Mouse (Mus musculus): ENCODE measurements around the gene Ctso. TPM values are rescaled to one million over a fixed set of nuclear protein-coding genes. Genes with fewer than 3 reads are reported as not detected.

Gene Ctso
- polyA plus RNA-seq, 1 experiment from 2014 or later, result 6.3 TPM

DNA sequence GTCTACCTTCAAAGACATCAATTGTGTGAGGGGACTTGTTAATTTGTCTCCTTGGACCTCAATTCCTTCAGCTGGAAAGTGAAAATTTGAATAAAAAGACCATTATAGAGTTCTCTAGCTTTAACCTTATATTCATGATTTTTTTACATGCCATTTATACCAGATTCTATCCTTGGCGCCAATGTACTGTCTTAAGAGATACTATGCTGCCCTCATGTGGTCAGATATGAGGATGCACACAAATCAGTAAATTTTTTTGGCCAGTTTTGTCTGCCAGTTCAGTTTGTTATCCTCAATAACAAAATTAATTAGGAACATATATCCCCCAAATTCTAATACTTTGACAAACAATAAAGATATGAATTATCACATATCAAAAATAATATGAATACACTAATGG, 7.5 kb upstream of the Ctso start:
- H3K4me3 ChIP-seq (replicated peaks), result no peak overlapping the region
- H3K4me1 ChIP-seq (replicated peaks), result no peaks in the 10 kb centered on the region
- H3K27ac ChIP-seq (replicated peaks), result no peak overlapping the region
- no peak overlapping the region for H3K4me2 ChIP-seq
- H3K36me3 ChIP-seq (replicated peaks), result no peaks in the 10 kb centered on the region
- H3K27me3 ChIP-seq, result no peaks in the 10 kb centered on the region
- H3K9me3 ChIP-seq (replicated peaks), result no peaks in the 10 kb centered on the region
- ATAC-seq (ENCODE audit: insufficient read depth), result no peak
- H3K9ac ChIP-seq, result no peak overlapping the region
- 2% methylated on average over 1 of the region's 1 CpGs for WGBS (ENCODE audit: insufficient replicate concordance)

- Histone ChIP-seq H3K27me3 (no peaks in the 10 kb centered on the region), H3K4me2 (no peak overlapping the region), H3K4me1 (replicated peaks) (no peaks in the 10 kb centered on the region), H3K9ac (no peak overlapping the region), H3K27ac (replicated peaks) (no peak overlapping the region), H3K36me3 (replicated peaks) (no peaks in the 10 kb centered on the region), H3K9me3 (replicated peaks) (no peaks in the 10 kb centered on the region), H3K4me3 (replicated peaks) (no peak overlapping the region)
- WGBS (ENCODE audit: insufficient replicate concordance), result 18% methylated on average over 5 of the region's 5 CpGs
- no peak for ATAC-seq (ENCODE audit: insufficient read depth)
These were observed 6.5 kb upstream of the Ctso start for GRCm38 (mm10) chr3:81925856-81926255.

DNA sequence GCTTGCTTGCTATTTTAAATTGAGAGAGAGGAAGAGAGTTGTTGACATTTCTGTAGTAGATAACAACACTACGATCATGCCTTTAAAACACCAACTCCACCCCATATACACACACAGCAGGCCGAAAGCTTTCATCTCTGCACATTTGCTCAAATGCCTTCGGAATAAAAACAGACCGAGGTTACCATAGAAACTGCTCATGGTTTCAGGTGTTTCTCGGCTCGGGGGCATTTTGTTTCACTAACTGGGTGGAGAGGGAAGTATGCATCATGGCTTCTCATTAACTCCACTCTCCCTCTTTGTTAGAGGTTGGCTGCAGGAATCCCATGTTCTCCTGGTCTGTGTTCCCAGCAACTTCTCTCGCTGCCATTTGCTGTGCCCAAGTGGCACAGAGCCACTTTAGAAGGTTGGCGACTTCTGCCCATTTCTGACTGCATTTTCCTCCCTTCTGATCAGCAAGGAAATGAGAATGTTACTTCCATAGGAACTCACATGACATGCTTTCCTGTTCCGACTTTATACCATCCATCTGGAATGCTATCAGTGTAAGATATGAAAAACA, 5.6 kb upstream of the Ctso start:
- Histone ChIP-seq H3K27ac (replicated peaks) (no peak overlapping the region), H3K4me2 (no peak overlapping the region), H3K27me3 (no peaks in the 10 kb centered on the region), H3K9me3 (replicated peaks) (no peaks in the 10 kb centered on the region), H3K9ac (no peak overlapping the region), H3K4me3 (replicated peaks) (no peak overlapping the region), H3K4me1 (replicated peaks) (no peaks in the 10 kb centered on the region), H3K36me3 (replicated peaks) (no peaks in the 10 kb centered on the region)
- ATAC-seq (ENCODE audit: insufficient read depth), result no peak
- WGBS (ENCODE audit: insufficient replicate concordance), result 63% methylated on average over 9 of the region's 9 CpGs

DNA sequence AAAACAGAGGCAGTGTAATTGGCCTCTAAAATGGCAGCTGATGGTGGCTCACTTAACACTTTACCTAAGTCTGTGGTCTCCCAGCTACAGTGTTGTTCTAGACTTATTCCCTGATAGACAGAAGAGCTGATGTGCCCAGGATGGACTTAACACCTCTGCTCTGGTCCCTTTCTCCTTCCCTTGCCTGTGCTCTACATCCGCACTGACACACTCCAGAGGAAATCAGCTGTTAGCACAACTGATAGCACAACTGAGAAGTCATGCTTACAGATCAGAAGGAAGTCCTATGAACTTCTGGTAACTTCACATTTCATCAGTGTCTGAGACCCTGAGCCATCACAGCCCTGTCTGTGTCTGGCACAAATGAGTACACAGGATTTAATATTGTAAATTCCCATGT, 3.3 kb upstream of the Ctso start:
- Histone ChIP-seq H3K4me1 (replicated peaks) (0 out of 2 replicates have a peak, but pooled peaks cover 5% of the 10 kb centered on the region), H3K9ac (no peak overlapping the region), H3K27me3 (no peaks in the 10 kb centered on the region), H3K4me2 (no peak overlapping the region), H3K4me3 (replicated peaks) (no peak overlapping the region), H3K27ac (replicated peaks) (no peak overlapping the region), H3K9me3 (replicated peaks) (no peaks in the 10 kb centered on the region), H3K36me3 (replicated peaks) (no peaks in the 10 kb centered on the region)
- 34% methylated on average over 1 of the region's 1 CpGs for WGBS (ENCODE audit: insufficient replicate concordance)
- no peak for ATAC-seq (ENCODE audit: insufficient read depth)

DNA sequence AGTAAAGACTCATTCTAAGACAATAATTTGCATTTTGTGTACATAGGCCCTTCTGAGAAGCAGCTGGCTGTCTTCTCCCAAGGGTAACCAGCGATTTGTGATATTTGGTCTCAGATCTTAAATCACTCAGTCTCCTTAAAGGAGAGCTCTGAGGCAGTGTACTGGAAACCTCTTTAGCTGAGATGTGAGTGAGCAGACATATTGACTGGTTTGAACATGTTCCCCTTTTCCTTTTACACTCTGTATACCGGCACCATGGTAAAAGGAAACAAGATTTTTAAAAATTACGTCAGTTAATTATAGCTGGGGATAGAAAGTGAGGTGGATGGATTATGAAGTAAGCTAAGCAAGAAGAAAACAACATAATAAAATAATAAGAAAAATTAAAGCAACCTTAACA, 706 bp upstream of the Ctso start:
- H3K27ac ChIP-seq (replicated peaks), result no peak overlapping the region
- H3K27me3 ChIP-seq, result no peaks in the 10 kb centered on the region
- H3K4me3 ChIP-seq (replicated peaks), result no peak overlapping the region
- H3K4me1 ChIP-seq (replicated peaks), result 0 out of 2 replicates have a peak, but pooled peaks cover 5% of the 10 kb centered on the region
- 52% methylated on average over 3 of the region's 3 CpGs for WGBS (ENCODE audit: insufficient replicate concordance)
- ATAC-seq (ENCODE audit: insufficient read depth), result no peak
- no peaks in the 10 kb centered on the region for H3K36me3 ChIP-seq (replicated peaks)
- H3K9me3 ChIP-seq (replicated peaks), result no peaks in the 10 kb centered on the region
- no peak overlapping the region for H3K9ac ChIP-seq
- H3K4me2 ChIP-seq, result no peak overlapping the region

DNA sequence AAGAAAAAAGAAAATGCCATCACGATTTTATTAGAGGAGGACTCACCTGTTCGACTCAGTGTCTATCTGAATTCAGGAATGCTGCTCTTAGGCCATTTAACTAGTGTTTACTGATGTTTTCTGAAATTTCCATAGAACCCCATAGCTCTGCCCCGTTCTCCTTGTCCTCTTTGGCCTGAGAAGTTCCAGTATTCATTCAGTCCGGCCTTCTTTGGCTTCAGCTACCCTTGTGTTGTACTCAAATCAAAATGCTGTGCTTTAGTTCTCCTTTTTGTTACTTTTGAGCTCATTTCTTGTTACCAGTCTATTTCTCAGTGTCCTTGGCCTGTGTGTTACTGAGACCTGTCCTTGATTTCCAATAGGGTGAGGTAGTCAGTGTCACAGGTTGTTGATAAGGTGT, 947 bp downstream of the Ctso start:
- H3K27ac ChIP-seq (replicated peaks), result no peak overlapping the region
- peak overlapping the region; percentile 62; the same call in 1 of the 2 replicates for H3K4me2 ChIP-seq
- no peaks in the 10 kb centered on the region for H3K9me3 ChIP-seq (replicated peaks)
- H3K36me3 ChIP-seq (replicated peaks), result no peaks in the 10 kb centered on the region
- no peak overlapping the region for H3K9ac ChIP-seq
- no peak for ATAC-seq (ENCODE audit: insufficient read depth)
- no peaks in the 10 kb centered on the region for H3K27me3 ChIP-seq
- no peak overlapping the region; the same call in 1 of the 2 replicates for H3K4me3 ChIP-seq (replicated peaks)
- 0 out of 2 replicates have a peak, but pooled peaks cover 5% of the 10 kb centered on the region for H3K4me1 ChIP-seq (replicated peaks)
- 59% methylated on average over 4 of the region's 4 CpGs for WGBS (ENCODE audit: insufficient replicate concordance)

- no peak overlapping the region for H3K9ac ChIP-seq
- H3K36me3 ChIP-seq (replicated peaks), result no peaks in the 10 kb centered on the region
- no peak for ATAC-seq (ENCODE audit: insufficient read depth)
These were observed 6.5 kb downstream of the Ctso start for GRCm38 (mm10) chr3:81938924-81939323.

GRCm38 (mm10) chr3:81942341-81942740, 9.9 kb downstream of the Ctso start:
- Histone ChIP-seq H3K27ac (replicated peaks) (no peak overlapping the region), H3K9ac (no peak overlapping the region), H3K4me3 (replicated peaks) (no peak overlapping the region), H3K9me3 (replicated peaks) (no peaks in the 10 kb centered on the region), H3K4me1 (replicated peaks) (no peaks in the 10 kb centered on the region), H3K4me2 (no peak overlapping the region), H3K27me3 (no peaks in the 10 kb centered on the region), H3K36me3 (replicated peaks) (no peaks in the 10 kb centered on the region)
- no peak for ATAC-seq (ENCODE audit: insufficient read depth)
- WGBS (ENCODE audit: insufficient replicate concordance), result 69% methylated on average over 3 of the region's 3 CpGs

More at GRCm38 (mm10) chr3:81938924-81939323, 6.5 kb downstream of the Ctso start:
- H3K27ac ChIP-seq (replicated peaks), result no peak overlapping the region
- H3K4me3 ChIP-seq (replicated peaks), result no peak overlapping the region
- H3K27me3 ChIP-seq, result no peaks in the 10 kb centered on the region
- 43% methylated on average over 3 of the region's 3 CpGs for WGBS (ENCODE audit: insufficient replicate concordance)
- H3K9me3 ChIP-seq (replicated peaks), result no peaks in the 10 kb centered on the region
- H3K4me2 ChIP-seq, result no peak overlapping the region
- H3K4me1 ChIP-seq (replicated peaks), result no peaks in the 10 kb centered on the region

- Histone ChIP-seq H3K4me3 (replicated peaks) (no peak overlapping the region), H3K9ac (no peak overlapping the region), H3K27ac (replicated peaks) (no peak overlapping the region), H3K36me3 (replicated peaks) (no peaks in the 10 kb centered on the region), H3K9me3 (replicated peaks) (no peaks in the 10 kb centered on the region), H3K27me3 (no peaks in the 10 kb centered on the region), H3K4me1 (replicated peaks) (no peaks in the 10 kb centered on the region), H3K4me2 (no peak overlapping the region)
- no peak for ATAC-seq (ENCODE audit: insufficient read depth)
- WGBS (ENCODE audit: insufficient replicate concordance), result 68% methylated on average over 3 of the region's 3 CpGs
These were observed 10.7 kb downstream of the Ctso start for GRCm38 (mm10) chr3:81943097-81943496.

- no peak overlapping the region for H3K4me2 ChIP-seq
- no peak for ATAC-seq (ENCODE audit: insufficient read depth)
- no peak overlapping the region for H3K4me3 ChIP-seq (replicated peaks)
- WGBS (ENCODE audit: insufficient replicate concordance), result 80% methylated on average over 7 of the region's 7 CpGs
- no peak overlapping the region for H3K9ac ChIP-seq
- H3K4me1 ChIP-seq (replicated peaks), result no peaks in the 10 kb centered on the region
- H3K27me3 ChIP-seq, result no peaks in the 10 kb centered on the region
- H3K36me3 ChIP-seq (replicated peaks), result no peaks in the 10 kb centered on the region
- no peak overlapping the region for H3K27ac ChIP-seq (replicated peaks)
- H3K9me3 ChIP-seq (replicated peaks), result no peaks in the 10 kb centered on the region
These were observed 12.5 kb downstream of the Ctso start for GRCm38 (mm10) chr3:81944851-81945393.

- whole genome bisulfite sequencing (ENCODE audit: insufficient replicate concordance), result 18% methylated on average over 1 of the region's 1 CpGs
- Histone ChIP-seq H3K4me1 (replicated peaks) (no peaks in the 10 kb centered on the region), H3K9me3 (replicated peaks) (no peaks in the 10 kb centered on the region), H3K9ac (no peak overlapping the region), H3K27ac (replicated peaks) (no peak overlapping the region), H3K27me3 (no peaks in the 10 kb centered on the region), H3K36me3 (replicated peaks) (no peaks in the 10 kb centered on the region), H3K4me2 (no peak overlapping the region), H3K4me3 (replicated peaks) (no peak overlapping the region)
- ATAC-seq (ENCODE audit: insufficient read depth), result no peak
These were observed 16.6 kb downstream of the Ctso start for GRCm38 (mm10) chr3:81949048-81949447.

- Histone ChIP-seq H3K27me3 (no peaks in the 10 kb centered on the region), H3K36me3 (replicated peaks) (no peaks in the 10 kb centered on the region), H3K27ac (replicated peaks) (no peak overlapping the region), H3K4me2 (no peak overlapping the region), H3K9ac (no peak overlapping the region), H3K4me1 (replicated peaks) (no peaks in the 10 kb centered on the region), H3K9me3 (replicated peaks) (no peaks in the 10 kb centered on the region), H3K4me3 (replicated peaks) (no peak overlapping the region)
- WGBS (ENCODE audit: insufficient replicate concordance), result 37% methylated on average over 2 of the region's 2 CpGs
- ATAC-seq (ENCODE audit: insufficient read depth), result no peak
These were observed 19.4 kb downstream of the Ctso start for GRCm38 (mm10) chr3:81951785-81952184.
